Mouse (Mus musculus) A20 (cell line): Measurements from ENCODE around the gene Abcc12.

Source experiments
- DNase-seq: peaks from one replicate; pipeline ENCODE4 v3.0.0-alpha.2; 2011; ENCODE audit warnings: low read depth, low spot score

Gene Abcc12

DNA sequence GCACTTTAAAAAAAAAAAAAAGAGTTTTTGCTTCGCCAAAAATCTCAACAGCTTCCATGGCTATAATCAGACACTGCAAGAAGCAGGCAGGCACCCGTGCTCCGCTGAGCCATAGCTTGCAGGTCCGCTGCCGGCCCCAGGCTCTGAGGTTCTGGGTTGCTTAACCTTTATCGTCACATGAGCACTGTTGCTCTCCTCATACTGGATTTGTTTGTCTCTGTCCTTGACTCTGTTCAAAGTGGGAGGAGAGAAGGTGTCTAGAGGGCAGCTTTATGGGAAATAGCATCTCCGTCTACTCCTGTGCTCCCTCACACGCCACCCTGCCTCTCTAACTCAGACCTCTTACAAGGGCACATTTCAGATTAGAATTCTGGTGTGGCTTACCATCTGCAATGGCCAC lies 1.8 kb downstream of the Abcc12 start:
- no peak for DNase-seq

DNA sequence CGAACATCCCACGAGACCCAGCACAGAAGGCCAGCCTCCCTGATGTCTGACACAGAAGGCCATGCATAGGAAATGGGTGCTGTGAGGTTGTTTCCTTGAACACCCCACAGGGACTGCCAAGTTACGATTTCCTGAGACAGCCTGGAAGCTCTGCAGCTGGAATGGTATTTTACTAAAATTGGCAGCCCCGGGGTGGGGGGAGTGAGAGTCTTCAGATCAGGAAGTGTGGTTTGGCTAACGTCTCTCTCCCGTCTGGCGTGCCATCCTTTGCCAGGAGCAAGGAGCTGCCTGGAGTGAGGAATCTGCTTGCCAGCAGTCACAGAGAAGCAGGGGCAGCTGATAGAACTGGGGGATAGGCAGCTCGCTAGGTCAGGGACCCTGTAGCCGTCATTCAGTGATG lies 2.4 kb downstream of the Abcc12 start:
- DNase-seq, result no peak

DNA sequence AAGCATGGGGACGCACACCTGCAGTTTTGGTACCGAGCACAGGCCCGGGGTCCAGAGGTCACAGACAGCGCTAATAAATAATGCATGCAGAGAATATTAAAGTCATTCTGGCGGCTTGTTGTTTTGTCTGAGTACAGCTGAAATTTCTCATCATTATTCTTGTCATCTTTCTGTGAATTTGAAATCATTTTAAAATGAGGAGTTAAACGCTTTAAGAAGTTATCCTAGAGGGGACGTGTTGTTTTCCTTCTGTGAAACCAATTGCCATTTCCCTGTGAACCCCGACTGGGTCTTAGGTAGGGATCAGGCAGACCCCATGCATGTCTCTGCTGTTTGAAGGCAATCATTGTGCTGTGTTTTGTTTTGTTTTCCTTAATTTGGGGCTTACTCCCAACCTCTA lies 2.9 kb downstream of the Abcc12 start:
- DNase-seq, result no peak

- DNase-seq, result no peak
Observed at GRCm38 (mm10) chr8:86563674-86564073, 16.8 kb downstream of the Abcc12 start.

GRCm38 (mm10) chr8:86561737-86562136 lies 18.7 kb downstream of the Abcc12 start:
- no peak for DNase-seq

DNA sequence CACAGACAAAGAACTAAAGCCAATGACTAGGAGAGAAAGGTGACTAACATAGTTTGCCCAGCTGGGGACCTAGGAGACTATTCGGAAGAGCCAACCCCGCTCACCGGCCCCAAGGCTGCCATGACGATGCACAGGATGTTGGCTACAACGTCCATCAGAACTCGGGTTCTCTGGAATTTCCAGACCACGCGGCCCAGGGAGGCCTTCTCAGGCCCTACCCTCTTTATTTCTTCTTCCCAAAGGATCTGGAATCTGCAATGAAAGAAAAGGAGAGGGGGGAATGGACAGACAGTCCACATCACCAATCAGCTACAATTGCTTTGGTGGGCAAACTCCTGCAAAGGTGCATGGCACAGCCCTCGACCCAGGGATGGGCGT lies 19.8 kb downstream of the Abcc12 start:
- no peak for DNase-seq

- DNase-seq, result no peak
Observed at GRCm38 (mm10) chr8:86559947-86560687, 20.4 kb downstream of the Abcc12 start.

DNA sequence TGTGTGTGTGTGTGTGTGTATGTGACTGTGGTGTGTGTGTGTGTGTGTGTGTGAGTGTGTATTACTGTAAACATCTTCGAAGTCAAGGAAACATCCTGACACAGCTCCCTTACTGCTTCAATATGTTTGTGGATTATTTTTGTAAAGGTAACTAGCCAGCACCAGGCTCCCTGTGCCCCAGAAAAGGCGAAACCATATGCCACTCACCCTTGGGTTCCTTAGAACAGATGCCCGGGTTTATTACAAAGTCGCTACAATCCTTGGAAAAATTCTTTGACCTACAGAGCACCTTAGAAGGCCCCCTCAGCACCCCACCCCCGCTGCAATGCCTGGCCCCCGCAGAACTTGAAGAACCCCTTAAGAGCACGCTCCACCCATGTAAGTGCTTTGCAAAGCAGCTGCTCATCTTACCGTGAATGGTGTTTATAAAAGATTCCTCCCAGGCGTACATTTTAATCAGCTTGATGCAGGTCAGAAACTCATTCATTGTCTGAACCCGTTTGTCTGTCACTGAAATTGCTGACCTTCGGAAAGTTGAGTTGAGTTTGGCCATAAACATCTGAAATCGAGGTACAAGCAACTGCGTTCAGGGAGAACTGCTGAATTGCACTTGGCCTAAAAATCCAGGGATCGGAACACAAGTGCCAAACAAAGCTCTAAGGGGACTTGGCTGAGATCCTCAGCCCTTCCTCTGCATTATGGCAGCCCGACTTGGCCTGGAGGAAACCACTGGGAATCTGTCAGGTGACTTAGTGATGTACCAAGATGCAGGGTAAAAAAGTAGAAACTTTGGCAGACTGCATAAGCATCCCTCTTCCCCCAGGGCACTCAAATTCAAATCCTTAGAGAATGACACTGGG lies 23.1 kb downstream of the Abcc12 start:
- no peak for DNase-seq

DNA sequence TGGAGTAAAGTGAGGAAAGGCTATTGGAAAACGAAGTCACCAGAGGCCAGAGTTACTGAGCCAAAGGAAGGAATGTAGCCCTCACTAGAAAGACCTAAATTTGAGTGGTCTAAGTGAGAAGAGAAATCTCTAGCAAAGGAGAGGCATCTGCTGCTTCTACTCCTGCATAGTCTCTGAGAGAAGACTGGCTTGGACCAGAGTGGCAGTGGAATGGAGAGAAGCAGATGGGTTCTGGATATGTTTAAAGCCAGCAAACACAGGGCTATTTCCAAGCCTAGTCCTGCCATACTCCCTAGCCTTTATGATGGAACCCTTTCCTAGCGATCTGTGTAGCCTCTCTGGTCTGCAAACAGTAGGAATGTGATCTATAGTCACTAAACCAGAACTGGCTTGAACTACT lies 24.9 kb downstream of the Abcc12 start:
- no peak for DNase-seq

DNA sequence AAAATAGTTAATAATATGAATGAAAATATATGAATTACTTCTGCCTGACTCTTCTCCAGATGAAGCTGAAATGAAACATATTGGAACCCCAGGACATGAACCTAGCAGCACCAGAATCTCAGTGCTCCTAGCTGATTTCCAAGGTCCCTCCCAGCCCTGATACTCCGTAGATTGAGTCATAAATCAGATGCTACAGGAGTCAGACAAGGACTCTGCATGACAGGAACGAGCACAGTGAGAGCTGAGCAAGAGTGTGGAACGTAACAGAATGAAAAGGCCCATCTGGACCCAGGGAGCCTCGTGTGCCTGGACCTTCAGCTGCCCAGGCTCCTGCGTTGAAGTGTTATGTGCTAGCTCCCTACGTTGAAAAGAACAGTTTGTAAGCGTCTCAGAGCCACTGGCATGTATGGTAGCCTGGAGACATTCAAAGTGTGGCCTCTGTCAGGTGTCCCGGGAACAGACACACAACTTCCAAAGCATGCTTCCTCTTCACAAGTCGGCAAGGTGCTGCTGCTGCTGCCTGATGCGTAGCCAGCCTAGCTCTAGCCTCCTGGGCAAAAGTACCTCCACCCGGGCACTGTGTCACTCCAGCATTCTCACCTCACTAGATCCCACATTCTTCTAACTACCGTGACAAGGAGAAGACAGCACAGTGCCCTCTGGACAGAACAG lies 26.1 kb downstream of the Abcc12 start:
- DNase-seq, result no peak

- DNase-seq, result no peak
Observed at GRCm38 (mm10) chr8:86550516-86550915, 30.0 kb downstream of the Abcc12 start.

- no peak for DNase-seq
Observed at GRCm38 (mm10) chr8:86546001-86546400, 34.5 kb downstream of the Abcc12 start.

- no peak for DNase-seq
Observed at GRCm38 (mm10) chr8:86540906-86541305, 39.6 kb downstream of the Abcc12 start.

GRCm38 (mm10) chr8:86540376-86540775 lies 40.1 kb downstream of the Abcc12 start:
- DNase-seq, result no peak

DNA sequence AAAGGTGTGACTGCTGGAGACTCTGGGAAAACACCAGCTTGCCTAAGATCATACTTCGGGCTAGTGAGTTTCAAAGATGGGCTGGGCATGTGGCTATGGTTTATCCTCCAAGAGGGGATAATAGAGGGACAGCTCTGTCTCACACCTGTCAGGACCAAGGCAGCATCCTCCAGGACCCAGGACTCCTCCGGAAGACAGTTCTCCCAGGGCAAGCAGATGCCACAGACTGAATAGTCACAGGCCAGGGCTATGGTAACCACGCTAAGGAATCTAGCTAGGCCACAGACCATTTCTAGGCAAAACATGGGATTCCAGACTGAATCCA lies 43.9 kb downstream of the Abcc12 start:
- DNase-seq, result no peak

GRCm38 (mm10) chr8:86535791-86536662 lies 44.5 kb downstream of the Abcc12 start:
- peak; percentile 50 for DNase-seq

- no peak for DNase-seq
Observed at GRCm38 (mm10) chr8:86535068-86535560, 45.4 kb downstream of the Abcc12 start.

DNA sequence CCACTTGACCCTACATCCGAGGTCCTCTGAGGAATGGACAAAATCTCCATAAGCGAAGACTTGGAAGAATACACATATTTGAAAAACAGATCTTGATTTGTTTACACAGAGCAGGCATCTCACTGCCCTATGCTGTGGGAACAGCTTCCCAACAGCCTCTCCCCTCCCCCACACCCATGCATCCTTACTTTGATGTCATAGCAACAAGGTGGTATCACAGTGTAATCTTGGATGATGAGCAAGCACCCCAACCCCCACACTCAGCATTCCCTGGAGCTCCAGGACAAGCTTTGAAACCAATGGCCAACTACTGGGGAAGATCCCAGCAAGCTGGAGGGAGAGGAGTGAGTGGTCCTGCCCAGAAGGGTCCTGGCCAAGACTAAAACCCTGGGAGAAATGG lies 50.8 kb downstream of the Abcc12 start:
- no peak for DNase-seq

GRCm38 (mm10) chr8:86527336-86528029 lies 53.0 kb downstream of the Abcc12 start:
- DNase-seq, result no peak

GRCm38 (mm10) chr8:86526808-86527207 lies 53.7 kb downstream of the Abcc12 start:
- no peak for DNase-seq

GRCm38 (mm10) chr8:86514203-86514602 lies 66.3 kb downstream of the Abcc12 start:
- DNase-seq, result no peak
